Mouse (Mus musculus) heart, adult 11 months (tissue): Measurements from ENCODE around the gene Fam217a.
A peak's percentile ranks its signal among the peaks of the same experiment; 100 is the strongest.
"Not testable (repeated sequence)": the region's sequence is repeated elsewhere in the genome, so short reads cannot be mapped to it uniquely, and the experiment has no call there.

Experiments used
- DNase-seq: peaks from one replicate; pipeline ENCODE4 v3.0.0; 2022

Gene Fam217a

DNA sequence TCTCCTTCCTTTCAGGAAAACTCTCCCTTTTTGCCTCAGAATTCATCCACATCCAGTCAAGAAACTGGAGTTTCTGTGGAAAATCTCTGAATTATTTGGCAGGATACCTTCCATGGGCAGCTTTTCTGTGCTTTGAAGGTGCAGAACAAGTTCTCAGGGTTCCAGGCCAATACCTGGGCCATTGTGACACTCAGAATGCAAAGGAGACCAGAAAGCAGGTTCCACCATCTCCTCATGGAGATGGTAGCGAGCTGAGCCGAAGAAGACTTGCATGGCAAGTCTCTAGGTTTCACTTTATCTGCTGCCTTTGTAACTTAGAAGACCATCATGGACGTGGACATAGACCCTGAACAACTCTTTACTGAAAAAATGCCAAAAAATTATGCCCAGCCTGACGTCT is at the start of gene Fam217a, which contains the start of gene 4933417A18Rik:
Gene Fam217a, minus strand, starts transcription at position 101 of the 400 bp plus-strand sequence.
Gene 4933417A18Rik, plus strand, starts transcription at position 200 of the 400 bp plus-strand sequence.
- peak; percentile 61 for DNase-seq

DNA sequence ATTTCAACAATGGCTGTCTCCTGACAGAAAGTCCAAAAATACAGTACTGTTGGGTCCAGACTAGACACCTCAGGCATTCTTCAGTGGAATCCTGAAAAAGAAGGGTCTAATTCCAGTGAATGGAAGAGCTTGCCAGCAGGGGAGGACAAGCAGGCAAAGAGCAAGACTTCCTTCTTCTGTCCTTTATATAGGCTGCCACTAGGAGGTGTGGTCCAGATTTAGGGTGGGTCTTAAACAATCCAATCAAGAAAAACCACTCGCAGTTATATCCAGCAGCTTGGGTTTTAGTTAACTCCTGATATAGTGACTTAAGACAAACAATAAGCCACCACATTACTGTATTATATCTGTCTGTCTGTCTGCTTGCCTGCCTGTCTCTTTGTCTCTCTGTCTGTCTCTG is 49.7 kb upstream of the Fam217a start:
- DNase-seq, result no peak

DNA sequence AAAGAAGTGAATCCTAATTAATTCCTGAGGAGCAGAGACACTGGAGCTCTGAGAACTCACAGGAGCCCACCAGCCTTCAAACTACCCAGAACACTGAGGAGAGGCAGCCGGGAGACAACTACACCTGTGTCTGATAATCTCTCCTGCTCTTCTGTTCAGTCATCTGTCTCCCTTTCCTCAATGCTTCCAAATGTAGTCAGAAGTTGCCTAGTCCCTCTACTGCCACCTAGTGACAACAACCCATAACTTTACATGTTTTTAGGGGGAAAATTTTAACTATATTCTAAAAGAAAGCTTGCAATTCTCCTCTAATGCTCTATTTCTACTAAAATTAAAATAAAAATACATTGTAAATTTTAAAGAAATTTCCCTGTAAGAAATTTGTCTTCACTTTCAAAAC is 49.0 kb upstream of the Fam217a start:
- peak; percentile 41 for DNase-seq

DNA sequence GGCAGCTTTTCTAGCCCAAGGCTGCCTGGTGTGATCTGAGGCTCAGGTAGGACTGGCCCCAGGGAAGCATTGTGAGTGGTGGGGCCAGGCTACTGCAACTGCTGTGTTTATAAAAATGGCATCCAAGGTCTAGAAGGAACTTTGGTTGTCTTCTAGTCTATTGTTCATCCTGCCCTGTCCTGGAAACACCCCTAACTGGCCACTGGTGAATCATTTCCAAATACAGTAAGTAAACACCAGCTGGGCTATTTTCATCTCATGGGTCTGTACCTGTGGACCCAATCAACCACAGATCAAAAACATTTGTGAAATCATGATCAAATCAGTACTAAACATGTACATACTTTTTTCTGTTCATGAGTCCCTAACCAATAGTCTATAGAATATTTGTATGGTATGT is 48.3 kb upstream of the Fam217a start:
- peak; percentile 55 for DNase-seq

DNA sequence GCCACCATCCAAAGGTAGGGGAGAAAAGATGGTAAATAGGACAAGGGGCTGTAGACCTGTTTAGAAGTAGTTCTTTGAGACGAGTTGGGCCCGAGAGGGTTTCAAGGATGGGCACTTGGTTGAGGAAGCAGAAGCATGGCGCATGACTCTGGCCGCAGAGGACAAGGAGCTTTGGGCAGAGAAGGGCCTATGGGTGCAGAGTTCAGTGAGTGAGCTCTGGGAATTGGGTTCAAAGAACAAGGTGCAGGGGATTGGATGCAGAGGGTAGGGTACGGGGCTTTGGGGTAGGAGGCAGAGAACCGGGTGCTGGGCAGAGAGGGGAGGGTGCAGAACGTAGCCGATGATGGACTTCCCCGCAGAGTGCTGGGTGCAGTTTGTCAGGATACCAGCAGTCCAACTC is 41.5 kb upstream of the Fam217a start:
- DNase-seq, result not testable (repeated sequence)

DNA sequence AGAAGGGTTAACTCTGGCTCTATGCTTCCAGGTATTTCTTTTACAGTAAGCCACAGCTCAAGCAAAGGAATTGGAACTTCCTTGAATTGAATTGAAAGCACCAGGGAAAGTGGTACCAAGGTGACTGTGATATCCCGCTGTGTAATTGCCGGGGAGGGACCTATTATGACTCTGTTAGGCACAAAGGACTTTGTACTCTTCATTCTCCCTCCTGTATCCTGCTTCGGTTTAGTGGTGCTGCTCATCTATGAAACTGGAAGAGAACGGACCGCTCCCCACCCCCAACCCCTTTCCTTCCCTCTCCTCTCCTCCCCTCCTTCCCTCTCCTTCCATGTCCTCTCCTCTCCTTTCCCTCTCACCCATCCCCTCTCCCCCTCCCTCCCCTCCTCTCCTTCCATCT is 40.8 kb upstream of the Fam217a start:
- no peak for DNase-seq

DNA sequence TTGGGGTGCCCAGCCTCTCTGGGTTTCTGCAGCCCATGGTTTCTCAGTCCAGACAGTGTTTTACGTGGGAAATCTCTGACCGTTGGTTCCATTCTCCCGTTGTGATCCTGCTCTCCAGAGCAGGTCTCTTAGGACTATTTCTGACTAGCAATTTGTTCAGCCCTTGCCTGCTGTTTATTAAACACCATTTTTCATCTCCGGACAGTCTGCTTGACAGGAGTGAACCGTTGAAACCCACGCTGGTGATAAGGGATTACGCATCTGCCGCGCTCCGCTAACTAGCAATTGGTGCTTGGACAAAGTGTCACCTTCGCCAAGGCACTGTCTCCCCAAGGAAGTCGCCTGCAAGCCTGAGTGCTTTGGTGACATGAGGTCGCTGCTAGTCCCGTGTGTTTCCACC is 40.3 kb upstream of the Fam217a start:
- DNase-seq, result no peak

DNA sequence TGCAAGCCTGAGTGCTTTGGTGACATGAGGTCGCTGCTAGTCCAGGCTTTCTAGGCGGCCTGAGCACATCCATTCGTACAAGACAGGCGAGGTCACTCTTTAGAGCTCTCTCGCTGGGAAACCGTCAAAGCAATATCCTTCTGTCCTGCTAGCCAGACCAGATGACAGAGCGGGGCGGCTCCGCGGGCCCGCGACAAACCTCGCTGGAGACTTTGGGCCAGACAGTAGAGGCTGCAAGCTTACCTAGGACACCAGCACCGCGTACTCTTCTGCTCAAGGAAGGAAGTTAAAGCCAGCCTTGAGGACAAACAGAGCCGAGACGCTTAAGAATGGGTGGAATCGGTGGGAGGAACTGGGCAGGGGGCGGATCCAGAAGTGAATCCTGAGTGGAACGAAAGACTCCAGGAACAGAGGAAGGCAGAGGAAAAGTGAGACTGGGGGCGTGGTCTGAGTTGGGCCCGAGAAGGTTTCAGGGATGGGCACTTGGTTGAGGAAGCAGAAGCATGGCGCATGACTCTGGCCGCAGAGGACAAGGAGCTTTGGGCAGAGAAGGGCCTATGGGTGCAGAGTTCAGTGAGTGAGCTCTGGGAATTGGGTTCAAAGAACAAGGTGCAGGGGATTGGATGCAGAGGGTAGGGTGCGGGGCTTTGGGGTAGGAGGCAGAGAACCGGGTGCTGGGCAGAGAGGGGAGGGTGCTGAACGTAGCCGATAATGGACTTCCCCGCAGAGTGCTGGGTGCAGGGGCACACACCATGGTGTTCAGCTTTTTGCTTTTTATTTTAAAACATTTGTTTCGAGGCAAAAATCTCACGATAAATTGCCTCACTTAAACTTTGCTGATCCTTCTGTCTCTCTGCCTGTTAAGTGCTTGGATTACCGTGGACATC is 39.6 kb upstream of the Fam217a start, which contains the start of gene Eci3:
Gene Eci3, minus strand, starts transcription at position 300 of the 887 bp plus-strand sequence.
- peak; percentile 96 for DNase-seq

DNA sequence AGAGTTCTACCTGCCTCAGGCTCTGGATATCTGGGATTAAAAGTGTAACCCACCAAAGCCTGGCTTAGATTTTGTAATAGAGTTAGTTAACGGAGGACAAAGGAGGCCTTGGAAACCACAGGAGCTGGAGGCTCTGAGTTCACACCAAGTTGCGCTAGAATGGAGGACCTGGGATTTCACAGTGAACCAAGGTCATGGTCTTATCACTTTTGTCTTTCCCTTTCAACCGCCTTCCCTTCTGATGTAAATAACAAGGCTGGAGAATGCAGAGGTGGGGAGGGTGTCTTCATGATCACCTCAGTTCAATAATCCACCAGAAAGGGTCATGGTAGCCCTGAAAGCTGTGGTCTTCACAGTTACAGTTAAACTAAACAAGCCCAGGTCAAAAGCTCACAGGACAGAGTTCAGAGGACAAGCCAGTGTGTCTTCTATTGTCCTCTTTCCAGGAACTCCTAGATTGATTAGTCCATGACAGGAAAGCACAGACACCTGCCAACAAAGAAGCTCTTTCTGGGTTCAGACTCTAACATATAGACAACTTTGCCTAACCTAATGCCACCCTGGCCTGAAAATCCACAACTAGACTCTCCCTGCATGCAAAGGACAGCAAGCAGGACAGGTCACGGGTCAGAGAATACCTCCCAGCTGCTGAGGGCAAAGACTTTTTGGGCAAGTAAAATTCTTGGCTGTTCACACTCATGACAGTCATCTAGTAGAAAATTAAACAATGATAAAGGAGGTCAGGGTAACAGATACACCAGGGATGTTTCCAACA is 37.1 kb upstream of the Fam217a start:
- DNase-seq, result no peak

DNA sequence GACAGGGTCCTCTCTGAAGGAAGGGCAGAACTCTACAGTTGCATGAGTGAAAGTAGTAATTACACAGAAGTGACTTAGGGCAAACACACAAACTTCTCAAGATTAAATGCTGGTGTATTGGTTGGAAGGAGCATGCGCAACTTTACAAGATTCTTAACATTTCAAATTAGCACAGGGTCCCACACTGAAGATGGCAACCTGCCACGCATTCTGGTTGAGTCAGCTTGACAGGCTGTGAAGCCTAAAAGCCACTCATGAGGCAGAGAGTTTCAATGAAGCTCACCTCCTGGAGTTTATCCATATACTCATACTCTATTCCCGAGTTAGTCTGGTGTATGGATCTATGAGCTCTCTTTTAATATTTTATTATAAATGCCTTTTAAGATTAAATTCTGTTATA is 34.0 kb upstream of the Fam217a start:
- not testable (repeated sequence) for DNase-seq

DNA sequence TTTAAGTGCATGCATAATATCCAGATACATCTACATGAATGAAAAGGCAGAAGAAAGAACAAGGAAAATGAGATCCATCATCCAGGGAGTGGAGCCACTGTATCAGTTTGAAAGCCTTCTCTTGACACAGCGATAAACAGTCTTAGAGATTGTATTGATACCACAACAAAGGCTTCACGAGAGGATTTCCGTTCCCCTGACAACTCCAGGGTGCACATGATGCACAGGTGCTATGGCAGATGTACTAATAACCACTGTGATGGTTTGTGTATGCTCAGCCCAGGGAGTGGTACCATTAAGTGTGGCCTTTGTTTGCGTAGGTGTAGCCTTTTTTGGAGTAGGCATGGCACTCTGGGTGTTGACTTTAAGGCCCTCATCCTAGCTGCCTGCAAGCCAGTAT is 32.8 kb upstream of the Fam217a start:
- DNase-seq, result no peak

DNA sequence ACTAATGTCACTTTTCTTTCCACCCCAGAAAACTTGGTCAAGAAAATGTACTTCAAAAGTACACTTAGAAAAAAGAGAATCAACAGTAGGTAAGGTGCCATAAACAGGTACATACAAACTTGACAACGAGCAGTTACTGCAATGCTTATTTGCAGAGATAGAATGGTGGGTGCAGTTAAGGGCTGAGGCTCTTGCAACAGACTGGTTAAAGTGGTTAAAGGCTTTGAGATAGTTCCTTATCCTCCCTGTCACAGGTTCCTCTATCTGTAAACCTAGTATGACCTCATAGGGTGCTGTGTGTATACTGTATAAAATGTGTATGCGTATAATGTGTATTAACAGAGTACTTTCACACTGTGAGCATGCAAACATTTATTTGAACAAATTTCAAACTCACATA is 27.3 kb upstream of the Fam217a start:
- DNase-seq, result not testable (repeated sequence)

DNA sequence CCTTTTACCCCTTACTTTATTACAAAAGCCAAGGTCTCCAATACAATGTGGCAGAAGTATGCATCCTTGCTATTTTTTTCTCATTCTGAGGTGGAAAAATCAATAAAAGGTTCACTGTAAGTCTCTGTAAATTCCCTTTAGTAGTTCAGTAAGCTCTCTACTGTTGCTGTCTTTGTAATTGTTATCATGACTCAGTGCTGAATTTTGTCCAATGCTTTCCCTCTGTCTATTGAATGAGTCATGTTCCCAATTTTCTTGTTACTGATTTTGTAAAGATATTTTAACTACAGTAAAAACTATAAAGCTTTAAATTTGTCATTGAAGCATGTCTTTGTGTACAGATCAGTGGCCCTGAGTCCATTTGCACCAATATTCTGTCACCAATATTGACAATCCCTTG is 18.3 kb upstream of the Fam217a start:
- DNase-seq, result no peak

DNA sequence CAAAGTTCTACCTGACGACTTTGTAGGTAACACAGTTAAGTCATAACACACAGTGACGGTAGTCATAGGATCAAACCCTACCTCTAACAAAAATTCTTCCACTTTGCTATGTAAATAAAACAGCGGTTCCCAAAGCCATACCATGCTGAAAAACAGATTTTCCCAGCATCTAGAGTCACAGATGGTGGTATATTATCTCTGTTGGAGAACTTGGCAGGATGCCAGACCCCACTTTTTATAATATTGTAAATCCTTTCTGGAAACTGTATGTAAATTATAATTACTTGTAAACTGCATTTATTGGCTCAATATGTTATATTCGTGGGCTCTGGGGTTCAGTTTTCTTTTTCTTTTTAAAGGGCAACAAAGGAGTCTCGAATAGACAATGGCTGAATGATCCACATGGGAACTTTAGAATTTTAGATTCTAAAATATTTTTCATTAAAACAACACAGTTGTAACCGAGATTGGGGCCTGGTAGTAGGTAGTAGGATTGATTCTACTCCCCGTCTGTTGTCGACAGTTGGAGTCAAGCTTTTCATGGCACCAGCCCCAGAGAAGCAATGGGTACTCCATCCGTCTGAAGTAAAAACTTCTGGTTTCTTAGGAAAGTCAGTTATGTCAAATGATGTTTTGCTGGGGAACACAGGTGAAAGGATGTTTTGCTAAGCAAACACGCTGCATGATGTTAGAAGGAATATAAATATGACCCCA is 11.0 kb upstream of the Fam217a start:
- no peak for DNase-seq

DNA sequence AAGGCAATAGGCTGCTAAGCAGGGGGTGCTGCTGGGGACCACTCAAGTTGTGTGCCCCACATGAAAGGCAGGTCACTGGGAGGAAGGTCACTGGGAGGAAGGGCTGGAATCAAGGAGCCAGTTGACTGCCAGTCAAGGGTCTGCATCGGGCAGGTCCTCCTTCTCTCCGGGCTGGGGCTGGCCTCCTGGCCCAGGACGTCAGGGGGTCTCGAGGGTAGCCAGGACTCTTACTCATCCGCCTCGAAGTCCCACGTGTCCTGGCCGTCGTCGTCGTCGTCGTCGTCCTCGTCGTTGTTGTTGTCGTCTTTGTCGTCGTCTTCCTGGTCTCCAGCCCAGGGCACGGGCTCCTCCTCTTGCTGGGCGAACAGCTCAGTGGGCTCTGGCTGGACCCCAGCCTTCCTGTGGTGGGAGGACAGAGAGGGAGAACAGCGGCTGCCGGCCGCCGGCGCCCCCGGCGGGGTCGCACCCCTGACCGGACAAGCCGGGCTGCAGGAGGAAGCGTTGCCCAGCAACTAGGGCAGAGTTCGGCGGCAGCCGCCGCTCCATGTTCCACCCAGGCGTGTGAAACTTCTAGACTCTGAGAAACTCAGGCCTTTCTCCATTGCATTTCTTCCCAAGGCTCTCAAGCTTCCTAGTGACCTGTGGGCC is 7.5 kb downstream of the Fam217a start:
- DNase-seq, result peak; percentile 90

DNA sequence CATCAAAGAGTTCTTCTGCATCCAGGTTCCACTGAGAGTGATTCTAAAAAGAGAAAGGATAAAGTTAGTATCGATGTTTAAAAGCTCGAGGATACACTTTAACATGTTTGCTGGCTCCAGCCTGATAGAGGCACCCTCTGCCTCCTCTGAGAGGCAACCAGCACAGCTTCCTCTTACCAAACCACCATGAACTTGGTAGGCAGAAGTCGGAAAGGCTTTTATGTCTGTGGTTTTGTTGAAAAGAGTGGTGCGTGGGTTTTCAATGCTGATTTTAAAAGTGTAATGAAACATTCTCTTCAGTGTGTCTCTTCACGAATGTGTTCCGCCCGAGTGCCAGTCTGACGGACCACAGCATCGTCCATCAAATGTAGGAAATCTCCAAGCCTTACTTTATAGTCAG is 9.5 kb downstream of the Fam217a start:
- DNase-seq, result no peak

DNA sequence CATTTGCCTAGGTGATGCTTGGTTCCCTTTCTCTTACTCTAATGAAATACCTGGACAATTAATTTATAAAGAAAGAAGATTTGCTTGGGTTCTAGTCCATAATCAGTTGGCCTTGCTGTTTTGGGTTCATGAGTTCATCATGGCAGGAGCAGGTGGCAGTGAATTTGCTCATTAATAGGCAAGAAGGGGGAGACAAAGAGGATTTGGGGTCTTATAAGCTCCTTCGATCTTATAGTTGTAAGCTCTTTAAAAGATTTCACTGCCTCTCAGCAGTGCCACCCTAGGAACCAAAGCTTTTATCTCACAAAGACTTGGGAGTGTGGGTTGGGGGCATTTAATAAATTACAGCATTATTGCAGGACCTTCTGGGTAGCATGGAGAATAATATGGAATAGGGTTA is 31.2 kb downstream of the Fam217a start:
- DNase-seq, result no peak

DNA sequence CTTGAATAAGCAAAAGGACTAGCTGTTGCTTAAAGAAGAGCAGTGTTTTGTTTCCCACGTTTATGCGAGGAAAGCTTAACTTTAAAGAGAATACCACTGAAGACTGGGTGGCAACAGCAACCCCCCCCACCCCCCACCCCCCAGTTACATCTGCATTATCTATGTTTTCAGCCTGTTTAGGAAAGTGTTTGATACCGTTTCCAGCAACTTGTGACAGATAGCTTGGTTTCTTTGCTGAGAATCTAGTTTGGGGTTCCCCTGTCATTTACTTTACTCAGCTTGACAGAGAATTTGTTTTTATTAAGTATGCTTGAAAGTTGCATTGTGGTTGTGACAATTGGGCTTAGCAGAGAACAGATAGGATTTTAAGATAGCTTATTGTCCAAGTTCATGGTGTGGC is 47.6 kb downstream of the Fam217a start:
- no peak for DNase-seq

DNA sequence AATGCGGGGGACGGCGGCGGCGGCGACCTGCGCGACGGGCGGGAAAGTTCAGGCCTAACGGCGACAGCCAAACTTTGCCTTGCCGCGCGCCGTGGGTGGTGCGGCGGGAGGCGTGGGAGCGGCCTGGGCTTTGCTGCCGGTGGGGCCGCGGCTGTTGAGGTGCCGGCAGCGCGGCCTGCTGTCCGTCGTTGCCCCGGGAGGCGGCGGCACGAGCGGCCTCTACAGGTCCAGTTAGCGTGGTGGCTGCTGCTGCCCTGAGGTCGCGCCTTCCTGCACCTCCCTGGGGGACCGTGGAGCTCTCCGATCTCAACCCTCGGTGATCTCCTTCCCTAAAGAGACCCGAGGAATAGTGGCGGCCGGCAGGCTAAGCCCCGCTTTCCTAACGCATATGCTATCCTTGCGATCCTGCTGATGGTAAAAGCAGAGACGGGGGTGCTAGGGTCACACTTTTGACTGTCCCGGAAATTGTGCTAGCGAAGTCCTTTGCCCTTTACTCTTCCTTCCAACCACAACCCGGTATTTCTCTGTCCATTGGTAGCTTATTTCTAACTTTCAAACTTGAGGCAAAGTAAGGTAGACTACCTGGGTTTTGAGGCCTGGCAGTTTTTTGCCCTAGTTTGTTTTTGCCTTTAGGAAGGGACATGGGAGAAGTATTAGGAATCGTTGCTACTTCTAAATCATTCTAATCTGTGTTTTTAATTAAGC is 48.2 kb downstream of the Fam217a start:
- DNase-seq, result peak; percentile 97

DNA sequence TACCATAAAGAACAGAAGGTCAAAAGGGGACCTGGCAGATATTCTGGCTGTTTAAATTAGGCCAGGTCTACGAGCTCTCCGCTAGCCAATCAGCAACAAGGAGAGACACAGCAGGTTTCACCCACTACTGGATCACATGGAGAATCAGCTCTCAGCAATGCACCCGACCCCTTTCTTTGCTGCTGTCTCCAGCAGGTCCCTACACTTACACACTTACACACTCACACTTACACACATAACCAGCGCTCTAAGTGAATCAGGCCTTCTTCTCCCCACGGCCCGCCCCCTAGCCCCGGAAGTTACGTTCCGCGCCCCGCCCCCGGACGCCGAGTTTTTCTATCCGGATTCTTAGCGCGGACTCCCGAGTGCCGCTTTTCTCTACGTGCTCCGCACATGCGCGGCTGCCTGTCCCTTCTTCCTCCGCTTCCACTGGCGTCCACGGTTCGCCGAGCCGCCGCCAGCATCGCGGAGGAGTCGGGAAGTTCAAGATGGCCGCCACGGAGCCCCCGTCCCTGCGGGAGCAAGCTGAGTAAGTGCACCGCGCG is 48.9 kb downstream of the Fam217a start, which contains the start of gene Prpf4b:
Gene Prpf4b, plus strand, starts transcription at position 137 of the 545 bp plus-strand sequence.
- peak; percentile 99 for DNase-seq

DNA sequence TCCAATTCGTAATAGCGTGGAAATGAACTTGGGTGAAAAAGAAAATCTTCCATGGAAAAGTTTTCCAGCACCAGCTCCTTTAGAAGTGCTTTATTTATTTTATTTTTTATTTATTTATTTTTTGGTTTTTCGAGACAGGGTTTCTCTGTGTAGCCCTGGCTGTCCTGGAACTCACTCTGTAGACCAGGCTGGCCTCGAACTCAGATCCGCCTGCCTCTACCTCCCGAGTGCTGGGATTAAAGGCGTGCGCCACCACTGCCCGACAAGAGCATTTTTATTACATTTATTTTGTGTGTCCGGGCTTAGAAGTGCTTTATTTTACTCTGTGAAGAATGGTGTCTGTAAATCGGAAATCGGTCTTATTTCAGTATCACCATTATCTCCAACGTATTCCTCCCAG is 49.4 kb downstream of the Fam217a start:
- DNase-seq, result not testable (repeated sequence)
